Mouse (Mus musculus): ENCODE measurements around the gene Gpt2.

DNA sequence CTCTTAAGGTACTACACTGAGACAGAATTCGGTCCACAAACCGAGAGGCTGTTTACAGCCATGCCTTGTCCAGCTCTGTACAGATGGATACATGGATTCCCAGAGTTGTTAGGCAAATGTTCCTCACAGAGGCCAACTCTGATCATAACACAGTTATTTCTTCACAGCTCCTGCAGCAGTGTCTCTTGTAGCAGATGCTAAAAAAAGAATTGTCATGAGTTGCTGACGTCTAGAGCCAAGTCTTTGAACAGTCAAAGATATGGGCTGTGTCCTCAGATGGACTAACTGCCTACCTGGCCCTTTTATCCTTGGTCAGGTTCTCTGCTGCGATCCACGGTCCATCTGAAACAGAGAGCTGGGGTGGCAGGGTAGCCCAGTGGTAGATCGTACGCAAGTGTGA is 31.7 kb downstream of the Gpt2 start:
- TF ChIP-seq CTCF (IDR thresholded peaks at IDR 0.05; ENCODE audit: low read depth, low read length) (no peak), POLR2A (IDR thresholded peaks at IDR 0.05; ENCODE audit: borderline replicate concordance, low read depth, low read length) (no peak)

All from bone marrow macrophage, adult 2 months (primary cell).